In the genomic region with DNA sequence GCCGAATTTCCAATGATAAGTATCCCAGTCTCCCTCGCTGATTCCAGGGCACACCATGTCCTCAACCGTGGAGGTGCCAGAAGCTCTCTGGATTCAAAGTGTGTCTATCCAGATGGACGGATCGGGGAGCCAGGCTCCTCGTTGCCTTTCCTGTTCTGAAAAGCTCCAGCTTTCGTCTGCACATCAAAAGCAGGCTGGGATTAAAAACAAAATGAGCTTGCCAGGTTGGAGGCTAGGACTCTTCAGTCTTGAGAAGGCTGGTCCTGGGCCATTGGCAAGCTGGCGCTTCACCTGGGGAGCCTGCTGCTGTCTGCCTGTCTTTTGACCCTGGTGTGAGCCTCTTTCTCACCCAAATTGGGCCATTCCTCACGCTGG, we compare ENCODE assay signal across 13 mouse cellular contexts. TPM values are rescaled to one million over a fixed set of nuclear protein-coding genes. Genes with fewer than 3 reads are reported as not detected.
DNase-seq lines count a peak whose midpoint lies in the region; ATAC-seq and TF ChIP-seq lines count a peak whose summit lies in the region.
"Had no signal": no experiment of that assay in that cellular context is flagged by ENCODE, and none has a peak within 500 bp of the region (broad histone marks: within the 10 kb centered on the region; RNA-seq: fewer than 3 reads in every experiment).

No protein-coding gene starts in this region.

- no peaks in the 10 kb centered on the region for H3K36me3 ChIP-seq in hindbrain, embryonic 10.5 days
- no peaks in the 10 kb centered on the region for H3K36me3 ChIP-seq in hindbrain, embryonic 13.5 days
- no peaks in the 10 kb centered on the region for H3K36me3 ChIP-seq in hindbrain, postnatal 0 days (ENCODE audit: insufficient read depth, low read length)
- H3K36me3 ChIP-seq: intestine, embryonic 15.5 days had no signal

- 0 out of 2 replicates have a peak overlapping the region, but pooled peaks have one; percentile 23 for H3K27ac ChIP-seq in hindbrain, embryonic 10.5 days
- no peak overlapping the region for H3K27ac ChIP-seq in hindbrain, embryonic 13.5 days
- H3K27ac ChIP-seq in hindbrain, postnatal 0 days, result peak overlapping the region; percentile 36
- H3K27ac ChIP-seq: intestine, embryonic 15.5 days had no signal

- no peak for ATAC-seq in hindbrain, embryonic 13.5 days (ENCODE audit: low FRiP score)
- ATAC-seq in hindbrain, postnatal 0 days, result 0 out of 2 replicates have a peak, but pooled peaks have one; percentile 15
- ATAC-seq: intestine, embryonic 15.5 days had no signal

- no peak overlapping the region for H3K4me2 ChIP-seq in hindbrain, embryonic 13.5 days
- no peak overlapping the region for H3K4me2 ChIP-seq in hindbrain, postnatal 0 days (ENCODE audit: low read depth, low read length)
- H3K4me2 ChIP-seq: intestine, embryonic 15.5 days had no signal

- no peak for TF ChIP-seq CTCF in hindbrain, postnatal 0 days (IDR thresholded peaks at IDR 0.05; ENCODE audit: low read depth)

- 75% methylated on average over 9 of the region's 9 CpGs for WGBS in hindbrain, embryonic 10.5 days
- 67% methylated on average over 9 of the region's 9 CpGs for WGBS in hindbrain, embryonic 13.5 days
- 45% methylated on average over 9 of the region's 9 CpGs for WGBS in hindbrain, postnatal 0 days

- H3K27me3 ChIP-seq in hindbrain, embryonic 10.5 days (ENCODE audit: insufficient read depth, poor library complexity, severe bottlenecking), result no peaks in the 10 kb centered on the region
- H3K27me3 ChIP-seq in hindbrain, embryonic 13.5 days, result no peaks in the 10 kb centered on the region
- H3K27me3 ChIP-seq in hindbrain, postnatal 0 days (ENCODE audit: insufficient read depth, low read length), result no peaks in the 10 kb centered on the region
- H3K27me3 ChIP-seq: intestine, embryonic 15.5 days had no signal

- no peak overlapping the region for H3K4me3 ChIP-seq in hindbrain, embryonic 10.5 days
- H3K4me3 ChIP-seq in hindbrain, embryonic 13.5 days, result no peak overlapping the region
- no peak overlapping the region for H3K4me3 ChIP-seq in hindbrain, postnatal 0 days (ENCODE audit: low read length)
- H3K4me3 ChIP-seq: intestine, embryonic 15.5 days had no signal

- 0 out of 2 replicates have a peak, but pooled peaks cover 2% of the 10 kb centered on the region for H3K9me3 ChIP-seq in hindbrain, embryonic 10.5 days
- H3K9me3 ChIP-seq in hindbrain, embryonic 13.5 days, result no peaks in the 10 kb centered on the region
- H3K9me3 ChIP-seq in hindbrain, postnatal 0 days (ENCODE audit: low read length), result no peaks in the 10 kb centered on the region
- H3K9me3 ChIP-seq: intestine, embryonic 15.5 days had no signal

- H3K9ac ChIP-seq in hindbrain, embryonic 13.5 days, result no peak overlapping the region
- no peak overlapping the region for H3K9ac ChIP-seq in hindbrain, postnatal 0 days (replicated peaks; ENCODE audit: low read length)
- H3K9ac ChIP-seq: intestine, embryonic 15.5 days had no signal

- DNase-seq in cerebellum, adult 9-11 months, result peak; percentile 14
- DNase-seq in cerebellum, adult 8-10 months, result no peak
- DNase-seq in hindbrain, embryonic 10.5 days (ENCODE audit: low spot score), result no peak
- peak; percentile 83 to 87 for DNase-seq in cerebellum, postnatal 10 days
- DNase-seq in hindbrain, postnatal 0 days (ENCODE audit: low spot score), result peak; percentile 53
- DNase-seq in frontal cortex, postnatal 25 days (ENCODE audit: low spot score in 2 of 2), result no peak
- no peak for DNase-seq in urinary bladder, adult 2 months (ENCODE audit: low spot score)
- DNase-seq: liver; lung, postnatal 10 days; right cerebral cortex, postnatal 25 days; thymus, postnatal 25 days had no signal

- H3K4me1 ChIP-seq in hindbrain, embryonic 10.5 days (replicated peaks), result peaks cover 6% of the 10 kb centered on the region
- H3K4me1 ChIP-seq in hindbrain, embryonic 13.5 days (replicated peaks), result peaks cover 34% of the 10 kb centered on the region
- H3K4me1 ChIP-seq in hindbrain, postnatal 0 days (ENCODE audit: insufficient read depth, low read length), result peaks cover 8% of the 10 kb centered on the region

RNA-seq across cellular contexts. Expression of a gene that starts 56.9 kb away (rescaled TPM):
- 60.8 and 71.8 TPM in 2 replicates for polyA plus RNA-seq in hindbrain, embryonic 10.5 days (2016; fragmentation: Nextera tagmentation; extraction: Ambion mirVana)
- 77.5 and 88.4 TPM in 2 replicates for polyA plus RNA-seq in hindbrain, embryonic 13.5 days (2015; fragmentation: Nextera tagmentation; extraction: Ambion mirVana)
- total RNA-seq in hindbrain, postnatal 0 days (2014; rRNA removed), result 155 and 157 TPM in 2 replicates
- 108 and 115 TPM in 2 replicates for polyA plus RNA-seq in hindbrain, postnatal 0 days (2015; fragmentation: Nextera tagmentation; extraction: Ambion mirVana)
- 50.8 and 66.5 TPM in 2 replicates for polyA plus RNA-seq in urinary bladder, adult 2 months (2012; rRNA removed)

Comparison
In these comparisons a context has a peak if more than half of its experiments do, and no peak if none do; other contexts are left out.
1. DNase-seq: peak in cerebellum, adult 9-11 months (single experiment), cerebellum, postnatal 10 days (2 of 2) and hindbrain, postnatal 0 days (single experiment); none in cerebellum, adult 8-10 months (single experiment), hindbrain, embryonic 10.5 days (single experiment), frontal cortex, postnatal 25 days (0 of 2) and urinary bladder, adult 2 months (single experiment).